Mouse (Mus musculus): Measurements from ENCODE around the gene Foxf2. TPM values are rescaled to one million over a fixed set of nuclear protein-coding genes. Genes with fewer than 3 reads are reported as not detected.

Gene Foxf2
- polyA plus RNA-seq, 1 experiment, result not detected

GRCm38 (mm10) chr13:31618919-31619655 is 6.5 kb upstream of the Foxf2 start:
- H3K4me3 ChIP-seq (ENCODE audit: low read depth, low read length), result no peak overlapping the region
- H3K27me3 ChIP-seq (ENCODE audit: control insufficient read depth, insufficient read depth, low read length, poor library complexity, severe bottlenecking), result peaks cover 21% of the 10 kb centered on the region
- no peak overlapping the region for H3K9ac ChIP-seq (ENCODE audit: low read depth, poor library complexity, severe bottlenecking)
- no peaks in the 10 kb centered on the region for H3K36me3 ChIP-seq (ENCODE audit: control insufficient read depth, insufficient read depth, low read length, poor library complexity, severe bottlenecking)
- TF ChIP-seq CTCF (IDR thresholded peaks at IDR 0.05; ENCODE audit: low read depth, low read length), result no peak
- no peak for TF ChIP-seq POLR2A (IDR thresholded peaks at IDR 0.05; ENCODE audit: insufficient read depth, low read length)
- TF ChIP-seq EP300 (IDR thresholded peaks at IDR 0.05; ENCODE audit: insufficient read depth, low read depth, low read length), result no peak
- no peaks in the 10 kb centered on the region for H3K9me3 ChIP-seq (replicated peaks; ENCODE audit: control insufficient read depth, insufficient read depth, low read length, poor library complexity, severe bottlenecking)
- H3K4me1 ChIP-seq (ENCODE audit: control insufficient read depth, insufficient read depth, low read length), result no peaks in the 10 kb centered on the region
- no peak overlapping the region for H3K27ac ChIP-seq (ENCODE audit: insufficient read depth, low read length)

GRCm38 (mm10) chr13:31619826-31620498 is 5.7 kb upstream of the Foxf2 start:
- H3K27ac ChIP-seq (ENCODE audit: insufficient read depth, low read length), result no peak overlapping the region
- H3K4me3 ChIP-seq (ENCODE audit: low read depth, low read length), result peak overlapping the region; percentile 31
- H3K9me3 ChIP-seq (replicated peaks; ENCODE audit: control insufficient read depth, insufficient read depth, low read length, poor library complexity, severe bottlenecking), result no peaks in the 10 kb centered on the region
- H3K27me3 ChIP-seq (ENCODE audit: control insufficient read depth, insufficient read depth, low read length, poor library complexity, severe bottlenecking), result peaks cover 27% of the 10 kb centered on the region
- H3K36me3 ChIP-seq (ENCODE audit: control insufficient read depth, insufficient read depth, low read length, poor library complexity, severe bottlenecking), result no peaks in the 10 kb centered on the region
- no peaks in the 10 kb centered on the region for H3K4me1 ChIP-seq (ENCODE audit: control insufficient read depth, insufficient read depth, low read length)
- TF ChIP-seq CTCF (IDR thresholded peaks at IDR 0.05; ENCODE audit: low read depth, low read length) (no peak), POLR2A (IDR thresholded peaks at IDR 0.05; ENCODE audit: insufficient read depth, low read length) (no peak), EP300 (IDR thresholded peaks at IDR 0.05; ENCODE audit: insufficient read depth, low read depth, low read length) (no peak)
- H3K9ac ChIP-seq (ENCODE audit: low read depth, poor library complexity, severe bottlenecking), result no peak overlapping the region

- Histone ChIP-seq H3K4me3 (ENCODE audit: low read depth, low read length) (peak overlapping the region; percentile 31), H3K36me3 (ENCODE audit: control insufficient read depth, insufficient read depth, low read length, poor library complexity, severe bottlenecking) (no peaks in the 10 kb centered on the region), H3K9me3 (replicated peaks; ENCODE audit: control insufficient read depth, insufficient read depth, low read length, poor library complexity, severe bottlenecking) (no peaks in the 10 kb centered on the region), H3K27me3 (ENCODE audit: control insufficient read depth, insufficient read depth, low read length, poor library complexity, severe bottlenecking) (peaks cover 32% of the 10 kb centered on the region), H3K27ac (ENCODE audit: insufficient read depth, low read length) (no peak overlapping the region), H3K4me1 (ENCODE audit: control insufficient read depth, insufficient read depth, low read length) (no peaks in the 10 kb centered on the region), H3K9ac (ENCODE audit: low read depth, poor library complexity, severe bottlenecking) (no peak overlapping the region)
- no peak for TF ChIP-seq CTCF (IDR thresholded peaks at IDR 0.05; ENCODE audit: low read depth, low read length)
- TF ChIP-seq EP300 (IDR thresholded peaks at IDR 0.05; ENCODE audit: insufficient read depth, low read depth, low read length), result no peak
- TF ChIP-seq POLR2A (IDR thresholded peaks at IDR 0.05; ENCODE audit: insufficient read depth, low read length), result no peak
These were observed 5.1 kb upstream of the Foxf2 start for GRCm38 (mm10) chr13:31620499-31620847.

GRCm38 (mm10) chr13:31620937-31621336 is 4.7 kb upstream of the Foxf2 start:
- H3K27ac ChIP-seq (ENCODE audit: insufficient read depth, low read length), result no peak overlapping the region
- H3K4me1 ChIP-seq (ENCODE audit: control insufficient read depth, insufficient read depth, low read length), result no peaks in the 10 kb centered on the region
- no peak overlapping the region for H3K4me3 ChIP-seq (ENCODE audit: low read depth, low read length)
- no peaks in the 10 kb centered on the region for H3K36me3 ChIP-seq (ENCODE audit: control insufficient read depth, insufficient read depth, low read length, poor library complexity, severe bottlenecking)
- no peaks in the 10 kb centered on the region for H3K9me3 ChIP-seq (replicated peaks; ENCODE audit: control insufficient read depth, insufficient read depth, low read length, poor library complexity, severe bottlenecking)
- no peak overlapping the region for H3K9ac ChIP-seq (ENCODE audit: low read depth, poor library complexity, severe bottlenecking)
- TF ChIP-seq EP300 (IDR thresholded peaks at IDR 0.05; ENCODE audit: insufficient read depth, low read depth, low read length) (no peak), POLR2A (IDR thresholded peaks at IDR 0.05; ENCODE audit: insufficient read depth, low read length) (no peak), CTCF (IDR thresholded peaks at IDR 0.05; ENCODE audit: low read depth, low read length) (no peak)
- H3K27me3 ChIP-seq (ENCODE audit: control insufficient read depth, insufficient read depth, low read length, poor library complexity, severe bottlenecking), result peaks cover 36% of the 10 kb centered on the region

- Histone ChIP-seq H3K27ac (ENCODE audit: insufficient read depth, low read length) (no peak overlapping the region), H3K9ac (ENCODE audit: low read depth, poor library complexity, severe bottlenecking) (no peak overlapping the region), H3K4me3 (ENCODE audit: low read depth, low read length) (no peak overlapping the region), H3K4me1 (ENCODE audit: control insufficient read depth, insufficient read depth, low read length) (no peaks in the 10 kb centered on the region), H3K9me3 (replicated peaks; ENCODE audit: control insufficient read depth, insufficient read depth, low read length, poor library complexity, severe bottlenecking) (no peaks in the 10 kb centered on the region), H3K36me3 (ENCODE audit: control insufficient read depth, insufficient read depth, low read length, poor library complexity, severe bottlenecking) (no peaks in the 10 kb centered on the region), H3K27me3 (ENCODE audit: control insufficient read depth, insufficient read depth, low read length, poor library complexity, severe bottlenecking) (peaks cover 44% of the 10 kb centered on the region)
- TF ChIP-seq EP300 (IDR thresholded peaks at IDR 0.05; ENCODE audit: insufficient read depth, low read depth, low read length), result no peak
These were observed 3.9 kb upstream of the Foxf2 start for GRCm38 (mm10) chr13:31621741-31622140.

- Histone ChIP-seq H3K27me3 (ENCODE audit: control insufficient read depth, insufficient read depth, low read length, poor library complexity, severe bottlenecking) (peaks cover 51% of the 10 kb centered on the region), H3K4me3 (ENCODE audit: low read depth, low read length) (no peak overlapping the region), H3K9me3 (replicated peaks; ENCODE audit: control insufficient read depth, insufficient read depth, low read length, poor library complexity, severe bottlenecking) (no peaks in the 10 kb centered on the region), H3K4me1 (ENCODE audit: control insufficient read depth, insufficient read depth, low read length) (no peaks in the 10 kb centered on the region), H3K36me3 (ENCODE audit: control insufficient read depth, insufficient read depth, low read length, poor library complexity, severe bottlenecking) (no peaks in the 10 kb centered on the region), H3K27ac (ENCODE audit: insufficient read depth, low read length) (no peak overlapping the region), H3K9ac (ENCODE audit: low read depth, poor library complexity, severe bottlenecking) (no peak overlapping the region)
- TF ChIP-seq CTCF (IDR thresholded peaks at IDR 0.05; ENCODE audit: low read depth, low read length), result no peak
These were observed 3.2 kb upstream of the Foxf2 start for GRCm38 (mm10) chr13:31622371-31622770.

Measured in ES-Bruce4 (cell line).